Mouse (Mus musculus) neural tube, embryonic 12.5 days (tissue): ENCODE results near the gene Recql. TPM values are rescaled to one million over a fixed set of nuclear protein-coding genes. Genes with fewer than 3 reads are reported as not detected.
A peak's percentile ranks its signal among the peaks of the same experiment; 100 is the strongest.
"Not testable (repeated sequence)": the region's sequence is repeated elsewhere in the genome, so short reads cannot be mapped to it uniquely, and the experiment has no call there.

ENCODE experiments used
- ATAC-seq: fragments of 200-750 bp; cut with Nextera tagmentation; 2 replicates; pipeline ENCODE4 v1.8.0; 2017; ENCODE audit warnings: low read depth, mild to moderate bottlenecking, moderate TSS enrichment, moderate library complexity; ENCODE audit not compliant: low FRiP score
- H3K27ac ChIP-seq: fragments of 300-500 bp; sonication (generic); 2 replicates; pipeline ENCODE4 v1.5.1; 2016
- H3K27me3 ChIP-seq: fragments of 300-500 bp; sonication (generic); replicated peaks from 2 replicates; pipeline ENCODE4 v1.6.1; 2016; ENCODE audit warnings: mild to moderate bottlenecking
- H3K36me3 ChIP-seq: fragments of 300-500 bp; sonication (generic); 2 replicates; pipeline ENCODE4 v1.6.1; 2016; ENCODE audit warnings: mild to moderate bottlenecking
- H3K4me1 ChIP-seq: fragments of 300-500 bp; sonication (generic); 2 replicates; pipeline ENCODE4 v1.6.1; 2016
- H3K4me2 ChIP-seq: fragments of 300-500 bp; sonication (generic); replicated peaks from 2 replicates; pipeline ENCODE4 v1.6.1; 2016; ENCODE audit warnings: mild to moderate bottlenecking
- H3K4me3 ChIP-seq: fragments of 300-500 bp; sonication (generic); 2 replicates; pipeline ENCODE4 v1.5.1; 2016
- H3K9ac ChIP-seq: fragments of 300-500 bp; sonication (generic); 2 replicates; pipeline ENCODE4 v1.6.1; 2016; ENCODE audit warnings: mild to moderate bottlenecking
- H3K9me3 ChIP-seq: fragments of 300-500 bp; sonication (generic); 2 replicates; pipeline ENCODE4 v1.6.1; 2016; ENCODE audit warnings: mild to moderate bottlenecking
- WGBS: fragments of 180-500 bp; shearing (Covaris S2); methylation state at CpG from one replicate; pipeline ENCODE4 v1.1.7; 2016; 5-methylcytosine and 5-hydroxymethylcytosine counted together
- polyA plus RNA-seq: library from polyadenylated mRNA; unstranded; fragments of >200 nt; fragmentation: Nextera tagmentation; extraction: Ambion mirVana; gene quantifications from 2 replicates; pipeline ENCODE4 v1.2.1, GENCODE M21; 2016

Gene Recql
- polyA plus RNA-seq, 1 experiment from 2014 or later = 34.8 TPM

GRCm38 (mm10) chr6:142357106-142357505 lies 29.8 kb downstream of the Recql start:
- no peak for ATAC-seq
- 75% methylated on average over 7 of the region's 7 CpGs for WGBS
- Histone ChIP-seq H3K9ac (no peak overlapping the region), H3K27ac (no peak overlapping the region), H3K4me2 (no peak overlapping the region), H3K4me3 (no peak overlapping the region), H3K36me3 (peaks cover 69% of the 10 kb centered on the region), H3K4me1 (no peaks in the 10 kb centered on the region), H3K9me3 (no peaks in the 10 kb centered on the region), H3K27me3 (no peaks in the 10 kb centered on the region)

DNA sequence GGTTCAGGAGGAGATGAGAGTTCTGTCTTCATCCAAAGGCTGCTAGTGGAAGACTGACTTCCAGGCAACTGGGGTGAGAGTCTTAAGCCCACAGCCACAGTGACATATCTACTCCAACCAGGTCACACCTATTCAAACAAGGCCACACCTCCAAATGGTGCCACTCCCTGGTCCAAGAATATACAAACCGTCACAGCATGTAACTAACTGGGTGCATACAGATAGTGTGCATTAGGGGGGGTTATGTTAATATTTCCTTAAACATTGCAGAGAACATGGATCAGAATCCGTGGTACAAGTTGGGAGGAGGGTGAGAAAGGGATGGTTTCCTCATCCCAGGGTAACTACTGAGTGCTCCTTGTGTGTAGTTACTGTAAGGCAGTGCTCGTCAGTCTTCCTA lies 34.8 kb downstream of the Recql start:
- H3K9me3 ChIP-seq, H3K4me1 ChIP-seq, H3K27ac ChIP-seq, ATAC-seq, H3K9ac ChIP-seq, H3K4me3 ChIP-seq, H3K27me3 ChIP-seq, H3K4me2 ChIP-seq: not testable (repeated sequence)
- 88% methylated on average over 3 of the region's 3 CpGs for WGBS
- peaks cover 60% of the 10 kb centered on the region for H3K36me3 ChIP-seq

DNA sequence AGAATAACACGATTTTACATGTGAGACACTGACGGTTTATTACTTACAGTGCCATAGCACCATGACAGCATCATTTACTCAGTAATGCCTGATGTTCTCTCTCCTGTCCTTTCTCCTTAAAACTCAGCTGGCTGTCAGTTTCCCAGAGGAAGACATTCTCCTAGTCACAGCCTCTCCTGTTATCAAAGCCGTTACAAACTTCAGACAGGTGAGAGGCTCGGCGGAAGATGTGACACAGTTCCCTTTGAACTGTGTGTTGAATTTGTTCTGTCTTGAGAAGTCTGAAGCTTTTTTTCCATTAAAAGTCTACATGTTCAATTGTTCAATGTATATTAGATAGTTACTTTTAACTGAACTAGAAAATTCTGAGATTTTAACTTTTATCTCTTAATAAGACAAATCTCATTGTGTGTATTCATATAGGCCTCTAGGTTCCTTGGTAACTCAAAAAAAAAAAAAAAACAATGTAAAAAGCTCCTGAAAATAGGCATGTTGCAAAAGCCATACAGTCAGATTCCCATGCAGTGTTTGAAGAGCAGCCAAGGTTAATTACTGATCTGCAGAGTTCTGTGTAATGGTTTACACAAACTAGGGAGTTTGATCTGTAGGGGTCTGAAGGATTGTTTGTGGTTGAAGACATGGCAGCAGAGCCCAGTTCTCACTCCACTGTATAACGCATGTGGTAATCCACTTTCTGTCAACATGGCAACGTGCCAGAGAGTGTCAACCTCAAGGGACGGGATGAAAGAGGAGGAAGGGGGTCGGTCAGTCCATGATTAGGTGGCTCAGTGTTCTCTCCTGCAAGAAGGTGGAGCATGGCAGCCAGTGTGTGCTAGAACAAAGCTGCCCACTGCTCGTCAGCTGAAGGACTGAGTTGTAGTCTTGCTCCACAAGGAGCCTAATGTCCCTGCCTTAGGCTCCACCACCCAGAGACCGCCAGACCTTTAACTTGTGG lies 39.2 kb downstream of the Recql start:
- Histone ChIP-seq H3K4me2 (no peak overlapping the region), H3K27me3 (no peaks in the 10 kb centered on the region), H3K4me3 (no peak overlapping the region), H3K27ac (no peak overlapping the region), H3K9me3 (no peaks in the 10 kb centered on the region), H3K4me1 (no peaks in the 10 kb centered on the region), H3K9ac (no peak overlapping the region), H3K36me3 (peaks cover 32% of the 10 kb centered on the region)
- no peak for ATAC-seq
- 85% methylated on average over 11 of the region's 11 CpGs for WGBS

GRCm38 (mm10) chr6:142346181-142347110 lies 40.4 kb downstream of the Recql start:
- Histone ChIP-seq H3K9ac (peak overlapping the region; percentile 66; the same call in 1 of the 2 replicates), H3K27me3 (no peaks in the 10 kb centered on the region), H3K4me2 (peak overlapping the region; percentile 53), H3K9me3 (no peaks in the 10 kb centered on the region), H3K36me3 (peaks cover 20% of the 10 kb centered on the region), H3K4me1 (no peaks in the 10 kb centered on the region), H3K4me3 (peak overlapping the region; percentile 62), H3K27ac (no peak overlapping the region)
- ATAC-seq = no peak
- 63% methylated on average over 12 of the region's 12 CpGs for WGBS

GRCm38 (mm10) chr6:142345440-142346038 lies 41.3 kb downstream of the Recql start, which contains the start of gene Pyroxd1:
Gene Pyroxd1 (plus strand): TSS chr6:142345654.
- H3K9me3 ChIP-seq = no peaks in the 10 kb centered on the region

GRCm38 (mm10) chr6:142343561-142343960 lies 43.3 kb downstream of the Recql start:
- Histone ChIP-seq H3K9ac (no peak overlapping the region), H3K27ac (no peak overlapping the region), H3K4me1 (no peaks in the 10 kb centered on the region), H3K27me3 (no peaks in the 10 kb centered on the region), H3K9me3 (no peaks in the 10 kb centered on the region), H3K36me3 (peaks cover 1% of the 10 kb centered on the region; the same call in 1 of the 2 replicates), H3K4me2 (no peak overlapping the region), H3K4me3 (no peak overlapping the region)
- ATAC-seq = no peak
- 81% methylated on average over 2 of the region's 2 CpGs for WGBS

More at GRCm38 (mm10) chr6:142345440-142346038, 41.3 kb downstream of the Recql start, which contains the start of gene Pyroxd1:
- peaks cover 15% of the 10 kb centered on the region; the same call in 1 of the 2 replicates for H3K36me3 ChIP-seq
- no peaks in the 10 kb centered on the region for H3K27me3 ChIP-seq
- ATAC-seq = peak; percentile 94
- WGBS = under 1% methylated on average over 48 of the region's 48 CpGs
- peak within 1 kb of the TSS; percentile 62 for H3K4me3 ChIP-seq
- no peak within 1 kb of the TSS for H3K27ac ChIP-seq
- peak within 1 kb of the TSS; percentile 66 for H3K9ac ChIP-seq
- no peaks in the 10 kb centered on the region for H3K4me1 ChIP-seq
- H3K4me2 ChIP-seq = peak within 1 kb of the TSS; percentile 53

DNA sequence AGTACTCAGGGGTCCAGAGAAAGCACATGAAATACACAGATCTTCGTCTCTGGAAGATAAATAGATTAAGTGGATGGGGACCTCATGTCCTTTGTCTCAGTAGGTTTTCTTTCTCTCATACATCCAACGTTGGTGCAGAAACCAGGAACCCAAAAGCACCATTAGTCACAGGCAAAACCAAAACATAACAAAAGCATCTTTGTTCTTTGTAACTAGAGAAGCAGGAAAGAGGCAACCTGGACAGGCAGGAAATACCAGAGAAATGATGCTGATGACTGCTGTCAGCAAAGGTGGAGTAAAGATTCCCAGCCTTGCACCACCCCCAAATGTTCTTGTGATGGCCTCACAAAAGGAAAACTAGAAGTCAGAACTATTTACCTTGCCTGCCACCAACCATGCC lies 47.3 kb downstream of the Recql start:
- H3K9me3 ChIP-seq = no peaks in the 10 kb centered on the region
- no peak overlapping the region for H3K9ac ChIP-seq
- ATAC-seq = no peak
- H3K4me3 ChIP-seq = no peak overlapping the region
- no peak overlapping the region for H3K27ac ChIP-seq
- H3K4me1 ChIP-seq = no peaks in the 10 kb centered on the region
- no peak overlapping the region for H3K4me2 ChIP-seq
- WGBS = 53% methylated on average over 2 of the region's 2 CpGs
- H3K27me3 ChIP-seq = no peaks in the 10 kb centered on the region
- H3K36me3 ChIP-seq = no peaks in the 10 kb centered on the region

DNA sequence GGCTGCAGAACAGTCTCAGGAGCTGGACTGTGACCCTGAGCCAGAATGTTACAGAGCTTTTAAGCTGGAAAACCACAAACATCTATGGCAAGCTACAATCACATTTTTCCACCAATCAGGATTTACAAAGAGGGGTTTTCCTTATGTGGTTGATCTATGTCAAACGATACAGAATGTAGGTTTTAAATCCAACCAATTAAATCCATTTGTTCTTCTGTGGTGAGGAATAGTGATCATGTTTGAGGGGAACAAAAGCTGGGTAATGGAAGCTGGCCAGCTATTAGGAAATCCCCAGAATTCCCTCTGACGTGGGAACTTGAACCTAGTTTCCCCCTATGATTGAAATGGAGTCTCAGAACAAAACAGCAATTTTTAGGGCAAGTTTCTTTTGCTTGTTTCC lies 47.9 kb downstream of the Recql start:
- no peak overlapping the region for H3K4me3 ChIP-seq
- H3K27me3 ChIP-seq = no peaks in the 10 kb centered on the region
- H3K27ac ChIP-seq = no peak overlapping the region
- no peak overlapping the region for H3K4me2 ChIP-seq
- no peaks in the 10 kb centered on the region for H3K4me1 ChIP-seq
- no peaks in the 10 kb centered on the region for H3K36me3 ChIP-seq
- H3K9ac ChIP-seq = no peak overlapping the region
- WGBS = 73% methylated on average over 2 of the region's 2 CpGs
- ATAC-seq = no peak
- no peaks in the 10 kb centered on the region for H3K9me3 ChIP-seq

- no peak overlapping the region for H3K27ac ChIP-seq
- WGBS = 76% methylated on average over 1 of the region's 1 CpGs
- ATAC-seq = no peak
Observed at GRCm38 (mm10) chr6:142329201-142329600, 57.7 kb downstream of the Recql start.

GRCm38 (mm10) chr6:142326598-142326997 lies 60.3 kb downstream of the Recql start:
- Histone ChIP-seq H3K4me2 (no peak overlapping the region), H3K4me1 (no peaks in the 10 kb centered on the region), H3K27me3 (no peaks in the 10 kb centered on the region), H3K9me3 (no peaks in the 10 kb centered on the region), H3K36me3 (no peaks in the 10 kb centered on the region), H3K4me3 (no peak overlapping the region), H3K27ac (no peak overlapping the region), H3K9ac (no peak overlapping the region)
- 75% methylated on average over 3 of the region's 3 CpGs for WGBS
- no peak for ATAC-seq

More at GRCm38 (mm10) chr6:142329201-142329600, 57.7 kb downstream of the Recql start:
- no peaks in the 10 kb centered on the region for H3K9me3 ChIP-seq
- no peaks in the 10 kb centered on the region for H3K27me3 ChIP-seq
- H3K4me2 ChIP-seq = no peak overlapping the region
- no peaks in the 10 kb centered on the region for H3K36me3 ChIP-seq
- no peaks in the 10 kb centered on the region for H3K4me1 ChIP-seq
- H3K9ac ChIP-seq = no peak overlapping the region
- no peak overlapping the region for H3K4me3 ChIP-seq

GRCm38 (mm10) chr6:142322881-142323280 lies 64.0 kb downstream of the Recql start, which contains the start of gene Slco1a5:
Gene Slco1a5 (minus strand): TSS chr6:142322981.
- Histone ChIP-seq H3K9me3 (no peaks in the 10 kb centered on the region), H3K27me3 (no peaks in the 10 kb centered on the region), H3K4me2 (no peak within 1 kb of the TSS), H3K27ac (no peak within 1 kb of the TSS), H3K9ac (no peak within 1 kb of the TSS), H3K4me1 (no peaks in the 10 kb centered on the region), H3K36me3 (no peaks in the 10 kb centered on the region), H3K4me3 (no peak within 1 kb of the TSS)
- no peak for ATAC-seq
- WGBS = 35% methylated on average over 4 of the region's 4 CpGs
